Mouse (Mus musculus): ENCODE measurements around the gene Slc38a4.

DNA sequence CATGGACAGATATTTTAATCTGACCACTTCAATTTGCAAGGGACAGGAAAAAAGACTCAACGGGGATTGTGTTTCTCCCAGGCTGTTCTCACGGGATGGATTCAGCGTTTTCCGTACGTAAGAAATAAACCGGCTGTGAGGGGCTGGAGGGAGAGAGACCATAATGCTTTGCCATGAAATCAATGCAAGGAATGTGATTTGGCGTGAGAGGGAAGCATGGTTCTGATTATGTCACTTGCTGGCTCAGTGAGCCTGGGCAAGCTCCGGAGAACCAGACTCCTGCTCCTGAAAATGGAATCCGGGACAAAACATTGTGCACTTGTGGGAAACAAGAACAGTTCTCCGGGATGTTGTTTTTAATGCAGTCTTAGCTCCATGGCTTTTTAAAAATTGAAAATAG, 92.0 kb downstream of the Slc38a4 start:
- TF ChIP-seq NRF1 (IDR thresholded peaks at IDR 0.05; ENCODE audit: low read depth, low read length): no peak
- no peak for TF ChIP-seq POLR2A (IDR thresholded peaks at IDR 0.05; ENCODE audit: low read depth, low read length)
- TF ChIP-seq HCFC1 (IDR thresholded peaks at IDR 0.05; ENCODE audit: low read depth, low read length): no peak
- TF ChIP-seq CTCF (conservative IDR thresholded peaks at IDR 0.05 in 1 of 2, IDR thresholded peaks at IDR 0.05 in 1 of 2; ENCODE audit: low read depth in 2 of 2, low read length in 2 of 2): no peak
- TF ChIP-seq EP300 (IDR thresholded peaks at IDR 0.05; ENCODE audit: low read length): no peak
